Mouse (Mus musculus): Measurements from ENCODE around the gene Tsc22d3.
"Not testable (repeated sequence)": the region's sequence is repeated elsewhere in the genome, so short reads cannot be mapped to it uniquely, and the experiment has no call there.

The Tsc22d3 gene

GRCm38 (mm10) chrX:140565759-140566158, 34.7 kb downstream of the Tsc22d3 start:
- no peak for DNase-seq (ENCODE audit: low spot score)

- DNase-seq (ENCODE audit: low spot score), result no peak
Observed at GRCm38 (mm10) chrX:140565212-140565611, 35.2 kb downstream of the Tsc22d3 start.

- DNase-seq (ENCODE audit: low spot score), result peak; percentile 47
Observed at GRCm38 (mm10) chrX:140564777-140565176, 35.7 kb downstream of the Tsc22d3 start.

- DNase-seq (ENCODE audit: low spot score), result peak; percentile 63
Observed at GRCm38 (mm10) chrX:140558176-140558844, 42.1 kb downstream of the Tsc22d3 start.

GRCm38 (mm10) chrX:140555965-140556364, 44.5 kb downstream of the Tsc22d3 start:
- DNase-seq (ENCODE audit: low spot score), result no peak

GRCm38 (mm10) chrX:140555423-140555822, 45.0 kb downstream of the Tsc22d3 start:
- DNase-seq (ENCODE audit: low spot score), result no peak

- DNase-seq (ENCODE audit: low spot score), result no peak
Observed at GRCm38 (mm10) chrX:140547660-140548419, 52.6 kb downstream of the Tsc22d3 start.

- peak; percentile 72 for DNase-seq (ENCODE audit: low spot score)
Observed at GRCm38 (mm10) chrX:140544737-140545136, 55.7 kb downstream of the Tsc22d3 start.

GRCm38 (mm10) chrX:140542938-140543673, 57.4 kb downstream of the Tsc22d3 start:
- peak; percentile 53 for DNase-seq (ENCODE audit: low spot score)

- peak; percentile 52 for DNase-seq (ENCODE audit: low spot score)
Observed at GRCm38 (mm10) chrX:140542474-140542845, 58.0 kb downstream of the Tsc22d3 start.

GRCm38 (mm10) chrX:140541711-140542473, 58.6 kb downstream of the Tsc22d3 start:
- DNase-seq (ENCODE audit: low spot score), result peak; percentile 38

- no peak for DNase-seq (ENCODE audit: low spot score)
Observed at GRCm38 (mm10) chrX:140540500-140541114, 59.9 kb downstream of the Tsc22d3 start.

GRCm38 (mm10) chrX:140539831-140540230, 60.6 kb downstream of the Tsc22d3 start:
- DNase-seq (ENCODE audit: low spot score), result not testable (repeated sequence)

- DNase-seq (ENCODE audit: low spot score), result no peak
Observed at GRCm38 (mm10) chrX:140539111-140539680, 61.3 kb downstream of the Tsc22d3 start.

- no peak for DNase-seq (ENCODE audit: low spot score)
Observed at GRCm38 (mm10) chrX:140538649-140539048, 61.8 kb downstream of the Tsc22d3 start.

- no peak for DNase-seq (ENCODE audit: low spot score)
Observed at GRCm38 (mm10) chrX:140537662-140538061, 62.8 kb downstream of the Tsc22d3 start.

- DNase-seq (ENCODE audit: low spot score), result no peak
Observed at GRCm38 (mm10) chrX:140535487-140535886, 65.0 kb downstream of the Tsc22d3 start.

GRCm38 (mm10) chrX:140534306-140534705, 66.2 kb downstream of the Tsc22d3 start:
- DNase-seq (ENCODE audit: low spot score), result no peak

- DNase-seq (ENCODE audit: low spot score), result no peak
Observed at GRCm38 (mm10) chrX:140532325-140532724, 68.1 kb downstream of the Tsc22d3 start.

GRCm38 (mm10) chrX:140531356-140531755, 69.1 kb downstream of the Tsc22d3 start:
- no peak for DNase-seq (ENCODE audit: low spot score)

GRCm38 (mm10) chrX:140530632-140531031, 69.8 kb downstream of the Tsc22d3 start:
- DNase-seq (ENCODE audit: low spot score), result no peak

Measured in testis, postnatal 10 days (tissue).